Mouse (Mus musculus): Measurements from ENCODE around the gene Dnaaf2.
"Not testable (repeated sequence)": the region's sequence is repeated elsewhere in the genome, so short reads cannot be mapped to it uniquely, and the experiment has no call there.

The Dnaaf2 gene

DNA sequence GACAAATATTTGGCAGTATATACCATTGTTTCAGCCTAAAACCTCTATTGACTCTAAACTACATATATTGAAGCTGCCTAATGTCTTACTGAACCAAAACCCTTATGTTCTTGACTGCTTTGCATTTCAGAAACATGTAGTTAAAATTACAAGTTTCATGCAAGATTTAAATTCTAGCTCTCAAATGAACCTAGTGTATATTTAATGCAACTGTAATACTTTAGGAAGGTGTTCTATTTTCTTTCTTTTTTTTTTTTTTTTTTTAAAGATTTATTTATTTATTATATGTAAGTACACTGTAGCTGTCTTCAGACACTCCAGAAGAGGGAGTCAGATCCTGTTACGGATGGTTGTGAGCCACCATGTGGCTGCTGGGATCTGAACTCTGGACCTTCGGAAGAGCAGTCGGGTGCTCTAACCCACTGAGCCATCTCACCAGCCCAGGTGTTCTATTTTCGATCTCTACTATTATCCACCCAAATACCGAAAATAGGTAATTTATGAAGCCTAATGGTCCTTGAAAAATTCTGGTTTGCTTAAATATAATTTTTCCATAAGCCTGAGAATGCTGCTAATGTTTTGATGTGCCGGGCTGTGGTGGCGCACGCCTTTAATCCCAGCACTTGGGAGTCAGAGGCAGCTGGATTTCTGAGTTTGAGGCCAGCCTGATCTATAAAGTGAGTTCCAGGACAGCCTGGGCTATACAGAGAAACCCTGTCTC lies 31.2 kb downstream of the Dnaaf2 start:
- DNase-seq (ENCODE audit: low read depth, low spot score): not testable (repeated sequence)

DNA sequence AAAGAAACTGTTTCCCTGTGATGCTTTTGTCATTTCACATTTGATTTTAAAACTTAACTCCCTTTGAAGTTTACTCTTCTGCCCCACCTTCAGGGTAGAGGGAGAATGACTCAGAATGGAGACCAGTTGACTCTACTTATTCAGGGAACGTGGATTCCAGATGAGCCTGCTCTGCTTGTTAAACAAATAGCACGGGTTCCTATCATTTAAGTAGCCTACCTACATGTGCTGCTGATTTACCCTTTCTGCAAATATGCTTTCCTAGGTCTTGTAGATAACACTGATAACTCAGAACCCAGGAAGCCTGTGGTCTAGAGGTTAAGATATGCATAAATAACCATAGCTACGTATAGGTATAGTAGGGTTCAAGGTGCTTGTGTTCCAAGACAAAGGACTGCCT lies 33.3 kb downstream of the Dnaaf2 start:
- peak; percentile 60 for DNase-seq (ENCODE audit: low read depth, low spot score)

GRCm38 (mm10) chr12:69163586-69163985 lies 34.6 kb downstream of the Dnaaf2 start:
- not testable (repeated sequence) for DNase-seq (ENCODE audit: low read depth, low spot score)

DNA sequence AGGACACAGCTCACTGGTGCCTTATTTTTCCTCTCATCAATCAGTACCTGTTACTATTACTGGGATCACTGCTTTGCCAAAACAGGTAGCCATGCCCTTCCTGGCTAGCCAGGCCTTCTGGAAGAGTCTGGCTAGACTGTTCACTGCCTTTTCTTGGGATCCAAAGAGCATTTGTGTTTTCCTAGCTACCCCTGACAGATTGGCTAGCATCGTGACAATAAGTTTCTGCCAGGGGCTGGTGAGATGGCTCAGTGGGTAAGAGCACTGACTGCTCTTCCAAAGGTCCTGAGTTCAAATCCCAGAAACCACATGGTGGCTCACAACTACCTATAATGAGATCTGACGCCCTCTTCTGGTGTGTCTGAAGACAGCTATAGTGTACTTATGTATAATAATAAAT lies 37.6 kb downstream of the Dnaaf2 start:
- DNase-seq (ENCODE audit: low read depth, low spot score): not testable (repeated sequence)

- DNase-seq (ENCODE audit: low read depth, low spot score): peak; percentile 86
Observed at GRCm38 (mm10) chr12:69159578-69159940, 38.7 kb downstream of the Dnaaf2 start.

GRCm38 (mm10) chr12:69158765-69159577 lies 39.3 kb downstream of the Dnaaf2 start, which contains the start of gene Rps29:
Gene Rps29 (minus strand): TSS chr12:69159186.
- DNase-seq (ENCODE audit: low read depth, low spot score): peak; percentile 100

DNA sequence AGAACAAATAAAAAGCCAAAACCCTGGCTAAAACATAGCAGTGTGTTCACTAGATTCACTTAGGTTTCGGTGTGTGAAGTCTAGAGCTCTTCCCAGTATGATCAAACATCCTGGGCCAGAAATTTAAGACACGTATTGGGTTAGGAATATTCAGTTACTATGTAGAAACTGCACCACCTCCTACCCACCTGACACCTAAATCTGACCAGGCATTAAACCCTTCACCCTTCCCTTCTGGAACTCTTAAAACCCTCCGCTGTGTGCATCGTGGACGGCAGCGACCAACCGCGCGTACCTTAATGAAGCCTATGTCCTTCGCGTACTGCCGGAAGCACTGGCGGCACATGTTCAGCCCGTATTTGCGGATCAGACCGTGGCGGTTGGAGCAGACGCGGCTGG lies 39.9 kb downstream of the Dnaaf2 start:
- no peak for DNase-seq (ENCODE audit: low read depth, low spot score)

GRCm38 (mm10) chr12:69157107-69157506 lies 41.1 kb downstream of the Dnaaf2 start:
- no peak for DNase-seq (ENCODE audit: low read depth, low spot score)

- no peak for DNase-seq (ENCODE audit: low read depth, low spot score)
Observed at GRCm38 (mm10) chr12:69156436-69156835, 41.8 kb downstream of the Dnaaf2 start.

DNA sequence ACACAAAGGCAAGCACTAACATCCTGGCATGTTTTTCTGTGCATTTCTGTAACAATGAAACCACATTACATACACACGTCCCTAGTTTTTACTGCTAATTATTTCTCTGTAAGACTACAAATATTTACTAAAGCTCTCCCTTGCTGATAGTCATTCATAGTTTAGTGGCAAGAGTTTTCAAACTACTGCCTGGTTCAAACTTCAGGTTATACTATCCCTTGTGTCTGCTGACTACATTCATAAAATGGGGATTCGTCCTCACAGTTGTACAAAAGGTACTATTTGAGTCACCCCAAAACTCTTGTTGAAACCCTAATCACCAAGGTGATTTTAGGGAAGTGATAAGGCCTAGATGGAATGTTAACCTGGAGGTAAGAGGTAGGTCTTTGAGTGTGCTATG lies 42.3 kb downstream of the Dnaaf2 start:
- DNase-seq (ENCODE audit: low read depth, low spot score): no peak

DNA sequence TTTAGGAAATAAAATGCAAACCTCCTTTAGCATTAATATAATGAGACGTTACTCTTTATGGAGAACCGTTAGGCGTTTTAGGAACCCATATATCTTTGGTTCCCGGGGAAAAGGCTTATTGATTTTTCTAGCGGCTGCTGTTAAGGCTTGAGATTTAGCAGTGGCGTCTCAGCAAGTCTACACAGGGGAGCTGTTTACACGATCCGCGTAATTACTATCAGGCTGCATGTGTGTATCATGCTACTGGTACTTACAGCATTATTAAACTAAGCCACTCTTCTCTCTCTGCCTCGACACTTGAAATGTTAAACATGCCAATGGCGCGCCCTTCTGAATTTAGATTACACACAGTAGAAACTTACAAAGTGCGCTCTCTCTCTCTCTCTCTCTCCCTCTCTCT lies 48.2 kb downstream of the Dnaaf2 start:
- DNase-seq (ENCODE audit: low read depth, low spot score): no peak

DNA sequence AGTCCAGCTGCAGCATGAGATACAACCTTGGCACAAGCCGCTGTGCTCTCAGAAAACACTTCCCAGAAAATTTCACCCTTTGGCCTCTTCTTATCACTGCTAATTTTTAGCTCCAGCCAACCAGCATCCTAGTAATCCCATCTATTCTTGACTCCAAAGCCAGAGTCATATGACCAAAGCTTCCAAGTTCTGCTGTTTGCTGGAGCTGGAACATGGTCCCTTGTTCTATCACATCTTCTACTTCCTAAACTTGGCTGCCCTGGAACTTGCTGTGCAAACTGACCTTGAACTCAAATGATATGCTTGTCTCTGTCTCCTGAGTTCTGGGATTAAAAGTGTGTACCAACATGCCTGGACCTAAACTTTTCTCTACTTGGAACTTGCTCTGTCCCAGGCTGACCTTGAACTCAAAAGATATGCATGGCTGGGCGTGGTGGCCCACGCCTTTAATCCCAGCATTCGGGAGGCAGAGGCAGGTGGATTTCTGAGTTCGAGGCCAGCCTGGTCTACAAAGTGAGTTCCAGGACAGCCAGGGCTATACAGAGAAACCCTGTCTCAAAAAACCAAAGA lies 51.0 kb downstream of the Dnaaf2 start:
- no peak for DNase-seq (ENCODE audit: low read depth, low spot score)

- DNase-seq (ENCODE audit: low read depth, low spot score): no peak
Observed at GRCm38 (mm10) chr12:69143460-69143859, 54.8 kb downstream of the Dnaaf2 start.

DNA sequence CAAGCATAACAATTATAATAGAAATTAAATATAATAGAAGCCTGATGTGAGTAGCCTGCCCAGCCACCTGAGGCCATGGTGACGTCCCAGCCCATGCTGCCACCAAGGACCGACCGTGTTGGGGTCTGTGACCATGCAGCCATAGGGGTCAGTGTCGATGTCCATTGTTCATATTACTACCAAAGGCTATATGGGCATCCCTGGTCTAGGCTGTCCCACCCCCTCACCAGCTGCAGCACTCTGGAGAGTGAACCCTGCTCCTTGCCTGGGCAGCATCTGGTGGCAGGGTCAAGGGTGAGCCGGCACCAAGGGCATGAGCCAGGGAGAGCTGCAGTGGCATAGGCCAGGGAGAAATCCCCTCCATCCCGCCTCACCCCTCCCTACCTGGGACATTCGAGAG lies 58.4 kb downstream of the Dnaaf2 start:
- no peak for DNase-seq (ENCODE audit: low read depth, low spot score)

GRCm38 (mm10) chr12:69139201-69139600 lies 59.0 kb downstream of the Dnaaf2 start:
- no peak for DNase-seq (ENCODE audit: low read depth, low spot score)

All from CD4-positive, CD25-positive, alpha-beta regulatory T cell, adult 2 months (primary cell).